Mouse (Mus musculus): ENCODE measurements around the gene Pcdh9. TPM values are rescaled to one million over a fixed set of nuclear protein-coding genes. Genes with fewer than 3 reads are reported as not detected.

The Pcdh9 gene
- total RNA-seq, 2 experiments from 2014 or later: 156 to 203 TPM

- no peak for DNase-seq (ENCODE audit: extremely low spot score in 1 of 2, low spot score in 1 of 2)
Measured at GRCm38 (mm10) chr14:93409314-93409713, 481.2 kb downstream of the Pcdh9 start.

GRCm38 (mm10) chr14:93407747-93408146, 482.7 kb downstream of the Pcdh9 start:
- DNase-seq (ENCODE audit: extremely low spot score in 1 of 2, low spot score in 1 of 2): no peak

- no peak for DNase-seq (ENCODE audit: extremely low spot score in 1 of 2, low spot score in 1 of 2)
Measured at GRCm38 (mm10) chr14:93385090-93385489, 505.4 kb downstream of the Pcdh9 start.

- peak in 1 of 2 experiments; percentile 24 for DNase-seq (ENCODE audit: extremely low spot score in 1 of 2, low spot score in 1 of 2)
Measured at GRCm38 (mm10) chr14:93381163-93381562, 509.3 kb downstream of the Pcdh9 start.

- no peak for DNase-seq (ENCODE audit: extremely low spot score in 1 of 2, low spot score in 1 of 2)
Measured at GRCm38 (mm10) chr14:93380757-93381156, 509.7 kb downstream of the Pcdh9 start.

- DNase-seq (ENCODE audit: extremely low spot score in 1 of 2, low spot score in 1 of 2): no peak
Measured at GRCm38 (mm10) chr14:93376159-93376558, 514.3 kb downstream of the Pcdh9 start.

GRCm38 (mm10) chr14:93374181-93374580, 516.3 kb downstream of the Pcdh9 start:
- no peak for DNase-seq (ENCODE audit: extremely low spot score in 1 of 2, low spot score in 1 of 2)

GRCm38 (mm10) chr14:93354150-93354549, 536.3 kb downstream of the Pcdh9 start:
- no peak for DNase-seq (ENCODE audit: extremely low spot score in 1 of 2, low spot score in 1 of 2)

- DNase-seq (ENCODE audit: extremely low spot score in 1 of 2, low spot score in 1 of 2): peak; percentile 27
Measured at GRCm38 (mm10) chr14:93350906-93351305, 539.6 kb downstream of the Pcdh9 start.

- no peak for DNase-seq (ENCODE audit: extremely low spot score in 1 of 2, low spot score in 1 of 2)
Measured at GRCm38 (mm10) chr14:93349166-93349565, 541.3 kb downstream of the Pcdh9 start.

GRCm38 (mm10) chr14:93347031-93347430, 543.4 kb downstream of the Pcdh9 start:
- no peak for DNase-seq (ENCODE audit: extremely low spot score in 1 of 2, low spot score in 1 of 2)

GRCm38 (mm10) chr14:93342781-93343180, 547.7 kb downstream of the Pcdh9 start:
- no peak for DNase-seq (ENCODE audit: extremely low spot score in 1 of 2, low spot score in 1 of 2)

GRCm38 (mm10) chr14:93341390-93341789, 549.1 kb downstream of the Pcdh9 start:
- DNase-seq (ENCODE audit: extremely low spot score in 1 of 2, low spot score in 1 of 2): no peak

- DNase-seq (ENCODE audit: extremely low spot score in 1 of 2, low spot score in 1 of 2): no peak
Measured at GRCm38 (mm10) chr14:93329247-93329646, 561.2 kb downstream of the Pcdh9 start.

GRCm38 (mm10) chr14:93317393-93317792, 573.1 kb downstream of the Pcdh9 start:
- DNase-seq (ENCODE audit: extremely low spot score in 1 of 2, low spot score in 1 of 2): no peak

GRCm38 (mm10) chr14:93288361-93288760, 602.1 kb downstream of the Pcdh9 start:
- DNase-seq (ENCODE audit: extremely low spot score in 1 of 2, low spot score in 1 of 2): no peak

- DNase-seq (ENCODE audit: extremely low spot score in 1 of 2, low spot score in 1 of 2): no peak
Measured at GRCm38 (mm10) chr14:93287642-93288041, 602.8 kb downstream of the Pcdh9 start.

- no peak for DNase-seq (ENCODE audit: extremely low spot score in 1 of 2, low spot score in 1 of 2)
Measured at GRCm38 (mm10) chr14:93285136-93285535, 605.3 kb downstream of the Pcdh9 start.

- no peak for DNase-seq (ENCODE audit: extremely low spot score in 1 of 2, low spot score in 1 of 2)
Measured at GRCm38 (mm10) chr14:93284009-93284408, 606.5 kb downstream of the Pcdh9 start.

GRCm38 (mm10) chr14:93275661-93276060, 614.8 kb downstream of the Pcdh9 start:
- no peak for DNase-seq (ENCODE audit: extremely low spot score in 1 of 2, low spot score in 1 of 2)

- no peak for DNase-seq (ENCODE audit: extremely low spot score in 1 of 2, low spot score in 1 of 2)
Measured at GRCm38 (mm10) chr14:93274767-93275166, 615.7 kb downstream of the Pcdh9 start.

- no peak for DNase-seq (ENCODE audit: extremely low spot score in 1 of 2, low spot score in 1 of 2)
Measured at GRCm38 (mm10) chr14:93253411-93253810, 637.1 kb downstream of the Pcdh9 start.

GRCm38 (mm10) chr14:93240263-93240662, 650.2 kb downstream of the Pcdh9 start:
- no peak for DNase-seq (ENCODE audit: extremely low spot score in 1 of 2, low spot score in 1 of 2)
